Mouse (Mus musculus) mouse trophoblast stem cell (cell line): ENCODE measurements at regions not wholly inside any gene's neighbourhood (a gene's known extent, or its start where the extent isn't known, plus 50 kb on each side); places are given as distances from the start of the nearest gene placed in this dataset.

Source experiments
- in situ Hi-C, 2 experiments: fragments of 300-500 bp; cut with MseI, MboI; formaldehyde crosslinking; loops; 2 replicates in 1 of 2; 3 replicates in 1 of 2; pipeline ENCODE4 v1.15.1; 2025

DNA sequence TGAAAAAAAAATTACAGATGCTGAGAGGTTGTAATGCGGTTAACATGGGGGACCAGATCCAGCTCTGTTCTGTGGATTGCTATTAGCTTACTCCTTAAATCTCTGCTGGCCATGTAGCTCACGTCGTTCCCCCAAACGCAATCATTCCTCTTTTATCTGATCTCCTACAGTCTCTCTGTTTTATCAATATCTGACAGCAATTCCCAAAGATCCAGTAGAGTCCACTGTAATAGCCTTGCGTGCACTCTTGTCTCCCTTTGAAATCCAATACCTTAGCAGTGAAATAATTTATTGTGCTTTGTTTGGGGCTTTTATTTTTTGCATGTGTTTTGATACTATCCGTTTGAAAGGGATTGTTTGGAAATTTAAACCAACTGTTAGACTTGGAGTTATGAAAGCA, 120.4 kb upstream of the Lyplal1 start:
- in situ Hi-C loops = no loop called here

DNA sequence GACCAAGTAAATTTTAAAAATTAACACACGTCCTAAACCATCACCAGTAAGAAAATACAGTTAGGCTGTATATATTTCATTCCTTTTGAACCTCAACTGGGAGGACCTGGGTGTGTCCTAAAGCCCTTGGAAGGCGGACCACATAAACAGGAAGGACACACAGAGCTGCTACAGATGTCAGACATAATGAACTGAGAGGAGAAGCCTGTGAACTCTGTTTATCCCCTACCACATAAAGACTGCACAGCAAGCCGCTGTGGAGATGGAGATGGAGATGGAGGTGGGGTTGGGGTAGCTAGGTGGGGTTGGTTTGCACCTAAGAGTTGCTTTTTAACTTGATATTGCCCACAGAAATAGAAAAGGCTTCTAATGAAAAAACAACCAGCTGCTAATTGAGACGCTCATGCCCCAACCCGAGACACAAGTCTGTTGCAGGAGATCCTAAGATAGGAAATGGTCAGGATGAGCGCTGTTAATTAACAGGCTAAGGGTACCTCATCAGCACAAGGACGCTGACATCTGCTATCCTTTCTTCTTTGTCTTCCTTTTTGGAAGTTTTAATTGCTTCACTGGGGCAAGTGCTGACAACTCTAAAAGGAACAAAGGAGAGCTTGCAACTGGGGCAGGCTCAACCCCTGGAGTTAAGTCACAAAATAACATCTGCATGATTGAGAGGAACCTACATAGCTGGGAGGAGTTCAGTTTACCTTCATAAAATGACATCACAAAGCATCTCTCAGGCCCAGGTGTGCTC, 119.3 kb upstream of the Lyplal1 start:
- in situ Hi-C loops = no loop called here

- in situ Hi-C loops = no loop called here
Measured at GRCm38 (mm10) chr1:186234536-186234935, 117.4 kb upstream of the Lyplal1 start.

DNA sequence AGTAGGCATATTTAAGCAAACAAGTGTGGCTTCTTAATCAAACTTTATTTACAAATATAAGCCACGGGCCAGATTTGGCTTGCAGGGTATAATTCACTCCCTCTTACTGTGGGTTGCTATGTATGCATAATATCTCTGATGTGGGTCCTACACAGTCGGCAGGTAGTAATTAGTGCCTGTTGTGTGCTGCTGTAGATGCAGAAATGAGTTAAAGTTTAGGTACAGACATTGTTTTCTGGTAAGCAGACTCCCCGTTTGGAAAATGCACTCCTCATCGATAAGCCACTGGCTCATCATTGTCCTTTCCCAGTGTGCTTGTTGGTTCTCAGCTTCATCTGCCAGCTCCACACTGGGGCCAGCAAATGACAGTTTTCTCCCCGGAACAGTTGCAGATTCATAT, 113.4 kb upstream of the Lyplal1 start:
- in situ Hi-C loops = no loop called here

DNA sequence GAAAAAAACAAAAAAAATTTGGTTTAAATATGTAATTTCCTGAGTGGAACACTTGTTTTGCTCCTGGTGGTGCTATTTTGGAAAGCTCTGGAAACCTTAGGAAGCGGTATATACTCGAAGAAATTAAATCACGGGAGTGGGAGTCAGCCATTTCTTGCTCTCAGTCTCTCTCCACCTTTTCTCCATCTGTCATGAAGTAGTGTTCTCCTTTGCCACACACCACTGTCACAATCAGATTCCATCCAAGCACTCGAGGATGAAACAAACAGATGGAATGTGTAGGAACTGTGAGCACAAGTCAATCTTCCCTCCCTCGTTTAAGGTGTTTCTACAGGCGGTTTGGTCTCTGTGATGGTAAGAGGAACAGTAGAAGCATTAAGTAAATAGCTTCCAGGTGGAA, 112.7 kb upstream of the Lyplal1 start:
- in situ Hi-C loops = no loop called here

DNA sequence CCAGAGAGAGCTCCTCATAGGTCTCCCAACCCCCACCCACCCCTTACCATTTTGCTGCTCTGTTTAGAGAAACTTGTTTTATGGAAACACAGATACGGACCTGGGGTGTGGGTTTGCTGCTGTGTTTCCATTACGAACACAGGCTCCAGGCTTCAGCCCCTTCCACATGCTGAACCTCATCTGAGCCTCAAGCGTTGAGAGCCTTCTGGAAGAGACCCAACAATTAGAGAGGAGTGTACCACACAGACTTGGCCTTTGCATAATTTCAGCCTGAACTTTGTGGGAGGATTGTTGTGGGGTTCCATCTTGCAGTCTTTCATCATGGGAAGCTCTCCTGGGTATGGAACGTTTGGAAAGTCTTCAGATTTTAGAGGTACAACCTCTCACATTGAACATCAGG, 111.3 kb upstream of the Lyplal1 start:
- in situ Hi-C loops = no loop called here

GRCm38 (mm10) chr1:186224231-186224630, 107.1 kb upstream of the Lyplal1 start:
- in situ Hi-C loops = no loop called here

- in situ Hi-C loops = no loop called here
Measured at GRCm38 (mm10) chr1:186223417-186223816, 106.3 kb upstream of the Lyplal1 start.

DNA sequence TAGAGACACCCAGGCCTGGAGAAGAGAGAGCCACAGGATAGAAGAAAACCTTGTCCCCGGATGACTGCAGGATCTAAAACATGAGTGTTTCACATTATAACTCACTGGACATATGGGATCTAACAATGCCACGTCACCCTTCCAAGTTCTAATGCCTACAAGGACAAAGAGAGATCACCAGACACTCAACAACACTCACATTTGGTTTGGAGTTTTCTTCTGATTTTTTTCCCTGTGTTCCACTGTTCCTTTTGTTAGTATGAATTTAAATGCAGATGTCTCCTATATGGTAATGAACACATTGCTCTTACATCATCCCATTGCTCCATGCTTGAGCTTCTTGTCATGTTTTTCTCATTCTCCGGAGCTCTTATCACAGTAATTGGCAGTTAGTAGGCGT, 101.9 kb upstream of the Lyplal1 start:
- in situ Hi-C loops = no loop called here

DNA sequence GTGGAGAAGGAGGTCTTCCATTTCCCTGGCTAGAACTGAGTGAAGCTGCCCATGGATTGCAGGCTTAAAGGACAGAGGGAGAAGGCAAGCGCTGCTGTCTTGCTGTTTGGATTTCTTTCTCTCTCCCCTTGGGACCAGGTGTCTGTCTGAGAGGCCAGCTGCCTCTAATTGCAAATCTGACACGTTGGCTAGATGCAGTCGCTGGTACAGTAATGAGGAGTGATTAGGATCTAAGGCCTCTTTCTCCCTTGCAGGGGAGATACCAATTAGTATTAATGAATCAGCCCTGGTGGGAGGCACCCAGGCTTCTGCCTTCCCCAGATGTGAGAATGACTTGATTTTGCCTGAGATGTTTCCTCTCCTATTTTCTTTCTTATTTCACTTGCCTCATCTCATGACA, 100.1 kb upstream of the Lyplal1 start:
- in situ Hi-C loops = no loop called here

GRCm38 (mm10) chr1:186204151-186204550, 87.0 kb upstream of the Lyplal1 start:
- in situ Hi-C loops = no loop called here

DNA sequence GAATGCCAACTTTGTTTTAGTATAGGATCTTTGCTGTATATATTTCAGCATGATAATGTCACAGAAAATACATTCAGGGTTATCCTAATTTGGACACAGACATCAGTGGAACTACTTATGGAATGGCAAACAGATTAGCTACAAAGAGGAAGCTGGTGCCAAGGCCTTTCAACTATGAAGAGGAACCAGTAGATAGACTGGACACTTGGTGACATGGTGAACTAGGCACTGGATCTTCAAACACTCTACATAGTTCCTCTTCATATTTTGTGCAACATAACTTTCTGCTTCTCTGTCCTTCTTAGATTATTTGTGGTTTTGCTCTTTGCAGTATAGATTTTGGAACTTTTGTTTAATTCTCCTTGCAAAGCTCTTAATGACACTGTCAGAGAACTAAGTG, 85.4 kb upstream of the Lyplal1 start:
- in situ Hi-C loops = no loop called here

DNA sequence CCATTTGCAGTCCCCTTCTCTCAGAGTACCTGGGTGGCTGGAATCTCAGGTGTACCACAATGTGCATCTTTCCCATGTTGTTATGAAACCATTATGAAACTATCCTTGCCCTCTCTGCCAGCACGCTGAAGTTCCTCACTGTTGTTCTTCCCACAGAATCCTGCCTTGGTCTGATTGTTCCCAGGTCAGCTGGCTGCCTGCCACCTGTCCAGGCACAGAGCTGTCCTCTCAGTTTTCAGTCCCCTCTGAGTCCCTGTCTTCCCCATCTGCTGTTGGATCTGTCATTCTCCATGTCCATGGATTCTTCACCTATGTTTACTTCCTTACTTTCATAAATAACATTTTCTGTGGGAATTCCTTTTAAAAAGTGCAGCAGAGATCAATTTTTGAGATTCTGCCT, 81.3 kb upstream of the Lyplal1 start:
- in situ Hi-C loops = no loop called here

- in situ Hi-C loops = no loop called here
Measured at GRCm38 (mm10) chr1:186197057-186197456, 79.9 kb upstream of the Lyplal1 start.

DNA sequence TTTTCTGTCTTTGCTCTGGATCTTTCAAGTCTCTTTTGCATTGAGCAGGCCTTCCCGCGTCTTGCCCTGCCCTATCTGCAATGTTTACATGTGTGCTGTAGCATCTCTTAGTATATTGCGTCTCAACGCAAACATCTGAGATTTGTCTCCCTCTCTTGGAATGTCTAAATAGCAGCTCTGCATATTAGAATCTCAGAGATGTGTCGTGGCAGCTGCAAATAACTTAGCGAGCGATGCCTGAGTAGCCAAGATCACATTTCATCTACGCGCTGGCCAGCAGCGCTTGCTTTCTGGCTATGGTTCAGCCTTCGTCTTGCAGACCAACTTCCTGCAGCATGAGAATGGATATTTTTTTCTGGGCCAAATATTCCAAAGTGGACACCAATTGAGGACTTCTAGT, 72.3 kb upstream of the Lyplal1 start:
- in situ Hi-C loops = no loop called here

GRCm38 (mm10) chr1:186187372-186187771, 70.3 kb upstream of the Lyplal1 start:
- in situ Hi-C loops = no loop called here

GRCm38 (mm10) chr1:186183204-186183651, 66.1 kb upstream of the Lyplal1 start:
- in situ Hi-C loops = no loop called here

- in situ Hi-C loops = no loop called here
Measured at GRCm38 (mm10) chr1:186182498-186183203, 65.5 kb upstream of the Lyplal1 start.

GRCm38 (mm10) chr1:186177019-186177418, 59.9 kb upstream of the Lyplal1 start:
- in situ Hi-C loops = no loop called here

DNA sequence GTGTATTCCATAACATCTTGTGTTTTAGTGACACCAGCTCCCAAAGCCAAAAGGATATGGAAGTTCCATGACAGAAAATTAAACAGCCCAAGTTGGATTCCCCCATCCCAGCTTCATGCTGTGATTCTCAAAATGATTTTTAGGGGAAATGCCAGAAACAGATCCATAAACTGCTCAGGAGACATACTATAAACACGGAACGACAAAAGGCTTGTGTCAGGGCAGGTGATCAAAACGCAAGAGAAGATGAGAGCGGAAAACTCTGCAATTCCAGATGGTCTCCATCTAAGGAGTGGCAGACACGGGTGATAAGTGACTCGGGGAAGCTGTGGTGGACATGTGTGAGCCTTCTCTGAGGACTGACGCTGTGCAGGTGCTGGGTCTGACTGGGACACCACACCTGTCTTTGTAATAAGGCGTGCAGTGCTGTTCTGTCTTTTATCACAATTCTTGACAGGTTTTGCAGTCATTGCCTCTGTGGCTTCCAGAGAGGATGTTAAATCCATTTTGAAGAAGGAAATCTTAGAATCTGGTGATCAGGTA, 56.4 kb upstream of the Lyplal1 start:
- in situ Hi-C loops = no loop called here

DNA sequence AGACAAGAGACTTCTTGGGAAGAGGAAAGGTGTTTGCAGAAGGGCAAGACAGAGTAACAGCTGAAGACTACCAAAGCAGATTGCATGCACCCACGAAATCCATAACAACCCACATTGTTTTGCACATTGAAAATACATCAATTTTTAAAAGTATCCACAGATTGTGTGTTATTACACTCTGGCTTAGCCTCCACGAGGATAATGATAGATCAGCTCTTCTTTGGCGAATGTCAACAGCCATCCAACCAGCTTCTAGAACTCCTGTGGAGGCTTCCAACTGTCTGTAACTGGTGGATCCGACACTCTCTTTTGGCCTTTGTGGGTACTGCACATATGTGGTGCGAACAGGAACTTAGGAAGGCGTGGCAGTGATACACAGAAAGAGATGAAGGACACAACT, 54.6 kb upstream of the Lyplal1 start:
- in situ Hi-C loops = no loop called here
